Mouse (Mus musculus) spleen, adult 2 months (tissue): Measurements from ENCODE around the gene Plcb1.

ENCODE experiments used
- CTCF ChIP-seq: fragments of 200-500 bp; IDR thresholded peaks from 2 replicates; pipeline ENCODE4 v1.5.1; 2011; ENCODE audit warnings: mild to moderate bottlenecking, inconsistent platforms; ENCODE audit not compliant: insufficient read depth, insufficient read length, insufficient replicate concordance; ENCODE audit errors: extremely low read depth
- POLR2A ChIP-seq: fragments of 200-500 bp; IDR thresholded peaks from 2 replicates; pipeline ENCODE4 v1.6.1; 2011; ENCODE audit warnings: low read depth, low read length, inconsistent platforms

- TF ChIP-seq POLR2A: no peak
- TF ChIP-seq CTCF: no peak
Observed at GRCm38 (mm10) chr2:135454455-135454854, 668.6 kb downstream of the Plcb1 start.
